Mouse (Mus musculus) gastrocnemius, postnatal 25 days (tissue): Measurements from ENCODE around the gene C530008M17Rik. TPM values are rescaled to one million over a fixed set of nuclear protein-coding genes. Genes with fewer than 3 reads are reported as not detected.
A peak's percentile ranks its signal among the peaks of the same experiment; 100 is the strongest.

Source experiments
- DNase-seq: peaks from one replicate; pipeline ENCODE4 v3.0.0; 2022
- total RNA-seq, 2 experiments: library from RNA; stranded (reverse); gene quantifications; 1 replicate in 1 of 2; 2 replicates in 1 of 2; pipeline ENCODE4 v1.2.3; 2021

The C530008M17Rik gene
- total RNA-seq, 2 experiments from 2014 or later: 1.9 to 3.8 TPM

- DNase-seq: no peak
Measured at GRCm38 (mm10) chr5:76839786-76840185, 183.5 kb downstream of the C530008M17Rik start.

GRCm38 (mm10) chr5:76841859-76842258 lies 185.5 kb downstream of the C530008M17Rik start:
- no peak for DNase-seq

GRCm38 (mm10) chr5:76843448-76843847 lies 187.1 kb downstream of the C530008M17Rik start:
- DNase-seq: peak; percentile 49

- no peak for DNase-seq
Measured at GRCm38 (mm10) chr5:76843851-76844419, 187.6 kb downstream of the C530008M17Rik start.

- DNase-seq: no peak
Measured at GRCm38 (mm10) chr5:76844618-76845186, 188.4 kb downstream of the C530008M17Rik start.

GRCm38 (mm10) chr5:76847106-76847505 lies 190.8 kb downstream of the C530008M17Rik start:
- DNase-seq: no peak

GRCm38 (mm10) chr5:76851316-76851715 lies 195.0 kb downstream of the C530008M17Rik start:
- no peak for DNase-seq

- peak; percentile 45 for DNase-seq
Measured at GRCm38 (mm10) chr5:76853549-76853948, 197.2 kb downstream of the C530008M17Rik start.

- no peak for DNase-seq
Measured at GRCm38 (mm10) chr5:76855829-76856600, 199.7 kb downstream of the C530008M17Rik start.

- DNase-seq: no peak
Measured at GRCm38 (mm10) chr5:76857103-76858015, 201.0 kb downstream of the C530008M17Rik start.

- no peak for DNase-seq
Measured at GRCm38 (mm10) chr5:76858444-76858843, 202.1 kb downstream of the C530008M17Rik start.

GRCm38 (mm10) chr5:76866819-76867218 lies 210.5 kb downstream of the C530008M17Rik start:
- DNase-seq: no peak

GRCm38 (mm10) chr5:76868693-76869286 lies 212.5 kb downstream of the C530008M17Rik start:
- DNase-seq: no peak

- no peak for DNase-seq
Measured at GRCm38 (mm10) chr5:76869553-76869952, 213.2 kb downstream of the C530008M17Rik start.

GRCm38 (mm10) chr5:76876106-76876758 lies 219.9 kb downstream of the C530008M17Rik start:
- no peak for DNase-seq

- DNase-seq: no peak
Measured at GRCm38 (mm10) chr5:76884107-76884506, 227.8 kb downstream of the C530008M17Rik start.

- no peak for DNase-seq
Measured at GRCm38 (mm10) chr5:76887011-76887410, 230.7 kb downstream of the C530008M17Rik start.

GRCm38 (mm10) chr5:76892608-76893007 lies 236.3 kb downstream of the C530008M17Rik start:
- no peak for DNase-seq

- no peak for DNase-seq
Measured at GRCm38 (mm10) chr5:76893084-76893483, 236.8 kb downstream of the C530008M17Rik start.

GRCm38 (mm10) chr5:76902131-76902530 lies 245.8 kb downstream of the C530008M17Rik start:
- no peak for DNase-seq

- DNase-seq: no peak
Measured at GRCm38 (mm10) chr5:76904713-76905404, 248.5 kb downstream of the C530008M17Rik start.
